Mouse (Mus musculus) heart, postnatal 0 days (tissue): ENCODE measurements at regions not wholly inside any gene's neighbourhood (a gene's known extent, or its start where the extent isn't known, plus 50 kb on each side); places are given as distances from the start of the nearest gene placed in this dataset.

Experiments
- ATAC-seq: fragments of 200-750 bp; cut with Nextera tagmentation; 2 replicates; pipeline ENCODE4 v1.8.0; 2017; ENCODE audit warnings: low read depth, moderate number of reproducible peaks, moderate library complexity; ENCODE audit not compliant: insufficient read depth
- DNase-seq: peaks from one replicate; pipeline ENCODE4 v3.0.0-alpha.2; 2016; ENCODE audit warnings: low spot score
- H3K27ac ChIP-seq: fragments of 300-500 bp; sonication (generic); 2 replicates; pipeline ENCODE4 v1.5.1; 2014; ENCODE audit warnings: low read depth, mild to moderate bottlenecking
- H3K27me3 ChIP-seq: fragments of 300-500 bp; sonication (generic); 2 replicates; pipeline ENCODE4 v1.6.1; 2014; ENCODE audit warnings: low read length, mixed read lengths; ENCODE audit not compliant: control insufficient read depth, insufficient read depth
- H3K36me3 ChIP-seq: fragments of 300-500 bp; sonication (generic); replicated peaks from 2 replicates; pipeline ENCODE4 v1.6.1; 2014; ENCODE audit warnings: low read length, mixed read lengths; ENCODE audit not compliant: control insufficient read depth, insufficient read depth
- H3K4me1 ChIP-seq: fragments of 300-500 bp; sonication (generic); 2 replicates; pipeline ENCODE4 v1.6.1; 2014; ENCODE audit warnings: antibody characterized with exemption; ENCODE audit not compliant: control insufficient read depth, insufficient read depth
- H3K4me2 ChIP-seq: fragments of 300-500 bp; sonication (generic); 2 replicates; pipeline ENCODE4 v1.6.1; 2014; ENCODE audit warnings: low read depth, mild to moderate bottlenecking, low read length, moderate library complexity
- H3K4me3 ChIP-seq: fragments of 300-500 bp; sonication (generic); 2 replicates; pipeline ENCODE4 v1.5.1; 2014; ENCODE audit warnings: low read depth, low read length
- H3K9ac ChIP-seq: fragments of 300-500 bp; sonication (generic); replicated peaks from 2 replicates; pipeline ENCODE4 v1.6.1; 2014; ENCODE audit warnings: low read depth, low read length, mixed read lengths
- H3K9me3 ChIP-seq: fragments of 300-500 bp; sonication (generic); replicated peaks from 2 replicates; pipeline ENCODE4 v1.6.1; 2016; ENCODE audit warnings: low read length; ENCODE audit not compliant: control insufficient read depth
- CTCF ChIP-seq: IDR thresholded peaks from 2 replicates; pipeline ENCODE4 v1.5.1; 2016; ENCODE audit warnings: antibody characterized with exemption, control low read depth, low read depth
- EP300 ChIP-seq: IDR thresholded peaks from 2 replicates; pipeline ENCODE4 v1.6.1; 2016; ENCODE audit warnings: antibody characterized with exemption, low read depth
- WGBS: fragments of 180-500 bp; shearing (Covaris S2); extraction: QIAGEN DNeasy Blood & Tissue Kit; methylation state at CpG from one replicate; pipeline ENCODE4 v1.1.7; 2014; 5-methylcytosine and 5-hydroxymethylcytosine counted together

DNA sequence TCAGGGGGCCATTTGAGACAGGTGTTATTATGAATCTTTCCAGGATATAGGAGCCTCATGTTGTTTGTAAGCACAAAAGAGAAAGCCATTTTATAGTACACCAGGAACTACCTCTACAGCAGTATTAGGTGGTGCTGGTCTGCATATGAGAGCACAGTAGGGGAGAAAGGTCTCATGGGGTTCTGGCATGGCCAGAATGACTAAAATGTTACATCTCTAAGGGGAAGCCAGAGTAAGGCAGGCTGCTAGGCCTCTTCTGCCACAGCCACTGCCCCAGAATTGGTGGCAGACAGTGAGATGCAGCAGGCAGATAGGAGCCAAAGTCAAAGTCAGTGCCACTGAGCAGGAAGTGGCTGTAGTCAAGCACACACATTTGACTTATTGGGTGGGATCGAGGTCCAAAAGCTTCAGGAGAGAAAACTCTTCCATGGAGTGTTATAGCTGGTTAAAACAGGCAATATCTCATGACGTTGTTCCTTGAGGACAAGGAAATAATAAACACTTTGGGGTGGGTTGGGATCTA, 147.2 kb downstream of the Hira start:
- DNase-seq (no peak), ATAC-seq (no peak)
- WGBS, result 73% methylated on average over 2 of the region's 2 CpGs
- H3K27me3 ChIP-seq, result no peaks in the 10 kb centered on the region
- no peaks in the 10 kb centered on the region for H3K9me3 ChIP-seq
- no peaks in the 10 kb centered on the region for H3K36me3 ChIP-seq
- no peak overlapping the region for H3K4me3 ChIP-seq
- no peak overlapping the region for H3K27ac ChIP-seq
- H3K4me1 ChIP-seq, result no peaks in the 10 kb centered on the region
- no peak for TF ChIP-seq CTCF
- TF ChIP-seq EP300, result no peak
- H3K4me2 ChIP-seq, result no peak overlapping the region
- H3K9ac ChIP-seq, result no peak overlapping the region

DNA sequence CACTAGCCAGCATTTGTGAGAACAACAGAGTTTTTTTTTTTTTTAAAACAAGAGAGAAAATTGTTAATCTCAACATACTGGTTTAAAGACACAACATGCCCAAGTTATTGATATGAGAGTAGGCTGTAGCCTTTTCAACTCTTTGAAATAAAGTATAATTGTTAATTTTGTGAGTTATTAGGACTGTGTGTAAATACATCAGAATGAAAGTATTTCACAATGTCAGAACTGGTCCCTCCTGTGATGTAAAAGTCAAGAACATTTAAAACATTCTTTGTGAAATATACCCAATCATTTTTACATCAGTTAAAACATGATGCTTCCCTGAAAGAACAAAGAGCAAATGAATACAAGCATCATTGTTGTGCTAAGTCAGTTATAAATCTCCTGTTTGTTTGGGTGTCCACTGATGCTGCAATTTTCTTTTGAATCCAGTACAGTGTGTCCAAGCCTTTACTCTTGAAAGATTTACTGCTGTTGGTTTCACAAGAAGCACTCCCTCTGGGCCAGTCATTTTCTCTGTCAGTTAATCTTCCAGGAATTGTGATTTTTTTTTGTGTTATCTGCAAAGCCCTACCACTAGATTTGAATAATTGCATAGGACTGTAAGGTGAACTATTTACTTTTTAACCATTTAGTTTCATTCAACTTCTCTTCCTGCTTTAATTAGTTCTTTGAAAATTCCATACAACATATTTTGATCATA, 148.5 kb downstream of the Hira start:
- Histone ChIP-seq H3K4me1 (no peaks in the 10 kb centered on the region), H3K9me3 (no peaks in the 10 kb centered on the region), H3K9ac (no peak overlapping the region), H3K36me3 (no peaks in the 10 kb centered on the region), H3K27ac (no peak overlapping the region), H3K27me3 (no peaks in the 10 kb centered on the region), H3K4me2 (no peak overlapping the region), H3K4me3 (no peak overlapping the region)
- DNase-seq, result no peak
- ATAC-seq, result no peak
- TF ChIP-seq CTCF (no peak), EP300 (no peak)

DNA sequence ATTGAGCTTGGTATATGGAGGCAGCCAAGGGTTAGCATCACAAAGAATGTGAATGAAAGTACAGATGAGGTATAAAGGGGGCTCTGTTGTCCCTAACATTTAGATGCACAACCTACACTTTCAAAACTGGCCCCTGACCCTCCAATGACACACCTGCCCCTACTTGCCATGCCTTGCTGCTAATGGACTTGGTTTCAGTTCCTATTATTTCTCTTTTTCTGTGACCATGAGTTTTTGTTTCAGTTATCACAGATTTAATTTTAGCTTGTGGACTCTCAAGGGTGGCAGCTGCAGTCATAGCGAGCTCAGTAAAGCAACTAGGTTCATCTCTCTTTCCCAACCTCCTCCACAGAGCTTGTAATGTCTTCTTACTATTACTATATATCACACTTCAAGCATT, 150.3 kb downstream of the Hira start:
- 46% methylated on average over 1 of the region's 1 CpGs for WGBS
- no peaks in the 10 kb centered on the region for H3K27me3 ChIP-seq
- H3K36me3 ChIP-seq, result no peaks in the 10 kb centered on the region
- H3K9me3 ChIP-seq, result no peaks in the 10 kb centered on the region
- no peak overlapping the region for H3K4me2 ChIP-seq
- H3K27ac ChIP-seq, result no peak overlapping the region
- no peaks in the 10 kb centered on the region for H3K4me1 ChIP-seq
- no peak overlapping the region for H3K9ac ChIP-seq
- DNase-seq (no peak), ATAC-seq (no peak)
- no peak for TF ChIP-seq EP300
- no peak for TF ChIP-seq CTCF
- no peak overlapping the region for H3K4me3 ChIP-seq

DNA sequence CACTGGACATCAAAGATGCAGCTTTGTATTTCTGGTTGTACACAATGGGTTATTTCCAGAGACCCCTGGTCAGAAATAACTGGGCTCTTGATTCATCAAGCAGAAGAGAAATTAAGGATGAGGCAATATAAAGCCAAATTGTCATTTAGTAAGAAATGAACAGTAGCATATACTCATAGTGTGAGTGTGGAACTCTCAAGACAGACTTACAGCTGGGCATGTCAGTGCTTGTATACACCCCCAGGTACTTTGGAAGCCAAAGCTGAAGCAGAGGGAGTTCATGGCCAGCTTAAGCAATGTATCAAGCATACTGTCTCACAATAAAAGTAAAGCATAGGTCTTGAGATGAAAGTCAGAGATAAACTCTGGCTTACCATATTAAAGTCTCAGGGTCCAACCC, 155.7 kb downstream of the Hira start:
- H3K9me3 ChIP-seq, result no peaks in the 10 kb centered on the region
- H3K36me3 ChIP-seq, result no peaks in the 10 kb centered on the region
- H3K4me2 ChIP-seq, result no peak overlapping the region
- no peak for DNase-seq
- H3K4me3 ChIP-seq, result no peak overlapping the region
- no peaks in the 10 kb centered on the region for H3K4me1 ChIP-seq
- no peaks in the 10 kb centered on the region for H3K27me3 ChIP-seq
- no peak overlapping the region for H3K27ac ChIP-seq
- H3K9ac ChIP-seq, result no peak overlapping the region
- no peak for ATAC-seq
- TF ChIP-seq CTCF, result no peak
- no peak for TF ChIP-seq EP300

DNA sequence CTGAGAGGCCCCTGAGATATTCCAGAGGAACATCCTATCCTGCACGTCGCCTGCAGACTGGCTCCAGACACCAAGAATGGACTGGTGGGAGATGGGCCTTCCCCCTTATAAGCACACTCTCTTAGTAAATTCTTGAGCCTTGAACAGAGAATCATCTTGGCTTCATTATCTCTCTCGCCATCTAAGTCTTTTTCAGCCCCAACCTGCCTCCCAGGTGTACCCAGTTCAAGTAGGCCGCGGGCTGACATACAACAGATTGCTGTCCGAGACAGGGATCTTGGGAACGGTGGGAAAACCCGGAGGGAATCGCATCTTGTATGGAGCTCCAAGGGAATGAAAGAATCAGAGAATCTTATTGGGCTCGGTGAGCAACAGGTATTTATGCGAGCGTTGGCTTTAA, 158.9 kb downstream of the Hira start:
- Histone ChIP-seq H3K36me3 (no peaks in the 10 kb centered on the region), H3K4me2 (no peak overlapping the region), H3K9ac (no peak overlapping the region), H3K9me3 (no peaks in the 10 kb centered on the region), H3K4me1 (no peaks in the 10 kb centered on the region), H3K27me3 (no peaks in the 10 kb centered on the region), H3K4me3 (no peak overlapping the region), H3K27ac (no peak overlapping the region)
- ATAC-seq, result no peak
- TF ChIP-seq EP300 (no peak), CTCF (no peak)
- 74% methylated on average over 12 of the region's 12 CpGs for WGBS
- DNase-seq, result no peak

DNA sequence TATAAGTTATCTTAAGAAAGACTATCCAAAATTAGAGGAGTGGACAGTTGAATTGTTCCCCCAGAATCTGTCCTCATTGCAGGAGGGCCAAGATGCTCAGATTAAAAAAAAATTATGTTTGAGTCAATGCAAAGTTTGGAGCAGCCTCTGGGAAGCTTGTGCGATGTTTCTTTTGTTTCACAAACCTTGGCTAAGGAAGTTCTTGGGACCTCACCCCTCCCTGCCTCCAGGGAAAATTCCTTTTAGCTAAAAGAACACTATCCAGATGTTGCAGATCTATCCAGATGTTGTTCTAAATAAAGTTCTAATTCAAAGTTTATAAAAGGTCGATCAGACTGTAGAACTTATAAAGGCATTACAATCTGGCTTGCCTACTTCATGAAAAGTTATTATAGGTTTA, 160.8 kb downstream of the Hira start:
- H3K4me3 ChIP-seq, result no peak overlapping the region
- H3K9ac ChIP-seq, result no peak overlapping the region
- H3K9me3 ChIP-seq, result no peaks in the 10 kb centered on the region
- H3K4me1 ChIP-seq, result no peaks in the 10 kb centered on the region
- H3K27me3 ChIP-seq, result no peaks in the 10 kb centered on the region
- 60% methylated on average over 2 of the region's 2 CpGs for WGBS
- no peak for TF ChIP-seq CTCF
- TF ChIP-seq EP300, result no peak
- no peak overlapping the region for H3K27ac ChIP-seq
- no peak for DNase-seq
- H3K36me3 ChIP-seq, result no peaks in the 10 kb centered on the region
- no peak for ATAC-seq
- H3K4me2 ChIP-seq, result no peak overlapping the region
